Mouse (Mus musculus) cerebellum, postnatal 14 days (tissue): ENCODE measurements around the gene Fam50a.

Experiments used
- DNase-seq, 2 experiments: peaks; one replicate each; pipeline ENCODE4 v3.0.0; 2021; ENCODE audit warnings: mixed read lengths in 2 of 2

The Fam50a gene

DNA sequence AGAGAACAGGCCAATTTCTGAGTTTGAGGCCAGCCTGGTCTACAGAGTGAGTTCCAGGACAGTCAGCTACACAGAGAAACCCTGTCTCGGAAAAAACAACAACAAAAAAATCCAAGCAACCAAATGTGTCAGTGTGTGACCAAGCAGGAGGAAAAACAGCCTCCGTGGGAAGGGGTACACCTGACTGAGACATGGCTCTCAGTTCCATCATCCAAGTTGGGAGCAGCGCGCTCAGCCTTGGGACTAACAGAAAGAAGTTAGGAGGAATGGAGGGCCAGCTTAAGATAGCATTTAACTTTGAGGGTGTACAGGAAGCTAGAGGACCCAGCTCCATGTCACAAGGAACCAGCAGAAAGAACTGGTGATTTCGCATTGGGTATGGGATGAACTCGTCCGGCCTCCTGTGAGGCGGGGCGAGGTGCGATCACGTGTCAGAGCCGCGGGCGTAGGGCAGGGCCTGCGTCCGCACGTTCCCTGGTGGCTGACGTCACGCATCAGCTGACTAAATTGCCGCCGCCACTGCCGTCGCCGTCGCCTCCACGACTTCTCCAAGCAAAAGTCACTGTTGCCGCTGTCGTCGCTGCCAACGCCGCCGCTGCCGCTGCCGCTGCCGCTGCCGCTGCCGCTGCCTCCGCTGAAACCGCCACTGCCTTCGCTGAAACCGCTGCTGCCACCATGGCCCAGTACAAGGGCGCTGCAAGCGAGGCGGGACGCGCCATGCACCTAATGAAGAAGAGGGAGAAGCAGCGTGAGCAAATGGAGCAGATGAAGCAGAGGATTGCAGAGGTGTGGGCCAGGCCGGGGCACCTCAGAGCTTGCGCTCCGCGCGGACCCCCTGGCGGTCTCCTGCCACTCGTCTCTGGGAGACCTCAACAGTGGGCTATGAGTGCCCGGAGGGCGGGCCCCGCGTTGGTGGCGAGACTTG is at the start of gene Fam50a:
TSS of gene Fam50a (plus strand) at position 494 of the 925 bp plus-strand sequence.
- peak; percentile 88 to 89 for DNase-seq

DNA sequence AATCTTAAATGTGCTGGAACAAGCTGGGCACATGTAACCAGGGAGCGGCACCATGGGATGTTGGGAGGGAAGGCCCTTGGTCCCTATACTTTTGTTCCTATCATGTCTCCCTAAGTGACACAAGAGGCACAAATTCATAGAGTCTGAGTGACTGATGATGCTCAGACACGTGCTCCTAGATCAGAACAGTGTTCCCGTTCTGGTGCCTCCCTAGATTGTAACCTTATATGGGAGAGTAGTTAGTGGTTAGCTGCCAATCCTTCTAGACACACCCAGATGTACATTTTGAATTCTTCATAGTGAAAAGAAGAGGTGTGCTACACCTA is 43.1 kb upstream of the Fam50a start:
- DNase-seq = no peak

DNA sequence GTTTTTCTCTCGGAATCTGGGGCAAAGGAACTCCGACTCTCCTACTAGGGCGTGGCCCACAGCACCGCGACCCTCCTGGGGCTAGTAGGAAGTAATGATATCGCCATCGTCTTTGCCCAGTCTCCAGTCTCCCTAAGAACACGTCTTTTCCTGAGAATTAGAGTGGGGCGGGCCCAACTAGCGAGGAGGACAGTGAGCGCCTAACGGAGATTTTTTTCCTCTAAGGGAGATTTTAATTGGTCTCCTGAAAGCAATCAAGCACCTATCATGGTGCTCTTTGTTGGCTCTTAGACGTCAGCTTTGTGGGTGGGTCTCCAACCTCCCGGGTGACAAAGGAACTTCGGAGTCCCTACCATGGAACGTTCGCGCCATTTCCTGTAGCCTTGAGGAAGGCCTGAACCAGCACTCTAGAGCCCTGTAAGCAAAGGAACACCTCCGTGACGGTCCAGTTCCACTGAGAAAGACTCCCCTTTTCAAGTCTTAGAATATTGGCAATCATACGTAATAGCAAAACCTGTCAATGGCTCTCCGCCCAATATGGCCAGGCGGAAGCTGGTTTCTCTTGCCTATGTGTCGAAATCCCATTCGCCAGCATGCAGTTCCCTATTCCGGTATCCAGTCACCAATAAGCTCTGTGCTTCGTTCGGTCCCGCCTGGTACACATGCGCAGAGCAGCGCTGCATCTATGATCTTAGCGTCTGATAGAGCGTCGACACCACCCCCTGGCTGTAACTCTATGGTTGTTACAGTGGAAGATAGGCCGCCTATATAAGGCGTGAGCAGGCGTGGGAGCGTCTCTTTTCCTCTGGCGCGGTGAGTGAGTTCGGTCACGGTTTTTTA is 42.6 kb upstream of the Fam50a start, which contains the start of gene Rpl10:
TSS of gene Rpl10 (plus strand) at position 751 of the 840 bp plus-strand sequence.
- peak; percentile 91 for DNase-seq

DNA sequence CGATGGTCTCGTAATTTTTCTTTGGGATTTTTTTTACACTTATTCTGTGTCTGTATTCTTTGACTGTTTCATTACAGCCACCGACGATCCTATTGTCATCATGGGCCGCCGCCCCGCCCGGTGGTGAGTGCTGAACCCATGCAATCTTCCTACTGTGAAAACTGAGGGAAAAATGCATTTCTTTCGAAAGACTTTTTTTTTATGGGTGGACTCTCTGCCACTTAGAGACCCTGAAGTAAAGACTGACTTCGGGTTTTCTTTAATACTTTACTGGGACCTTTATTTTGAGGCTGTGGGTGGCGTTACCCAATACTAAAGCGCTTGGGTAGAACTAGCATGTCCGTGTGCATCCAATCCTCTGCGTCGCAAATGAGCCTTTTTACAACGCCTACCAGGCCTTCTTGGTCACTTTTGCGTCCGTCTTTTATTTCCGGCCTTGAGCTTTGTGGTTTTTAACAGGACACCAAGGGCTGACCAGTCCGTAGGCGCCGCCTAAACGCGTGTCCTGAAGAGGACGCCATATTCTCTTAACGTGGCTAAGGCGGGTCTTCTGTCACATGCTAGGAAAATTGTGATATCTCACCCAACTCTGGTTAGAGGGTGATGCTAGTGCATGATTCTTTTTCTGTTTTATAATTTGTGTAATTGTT is 41.8 kb upstream of the Fam50a start:
- DNase-seq = peak; percentile 33 to 45

DNA sequence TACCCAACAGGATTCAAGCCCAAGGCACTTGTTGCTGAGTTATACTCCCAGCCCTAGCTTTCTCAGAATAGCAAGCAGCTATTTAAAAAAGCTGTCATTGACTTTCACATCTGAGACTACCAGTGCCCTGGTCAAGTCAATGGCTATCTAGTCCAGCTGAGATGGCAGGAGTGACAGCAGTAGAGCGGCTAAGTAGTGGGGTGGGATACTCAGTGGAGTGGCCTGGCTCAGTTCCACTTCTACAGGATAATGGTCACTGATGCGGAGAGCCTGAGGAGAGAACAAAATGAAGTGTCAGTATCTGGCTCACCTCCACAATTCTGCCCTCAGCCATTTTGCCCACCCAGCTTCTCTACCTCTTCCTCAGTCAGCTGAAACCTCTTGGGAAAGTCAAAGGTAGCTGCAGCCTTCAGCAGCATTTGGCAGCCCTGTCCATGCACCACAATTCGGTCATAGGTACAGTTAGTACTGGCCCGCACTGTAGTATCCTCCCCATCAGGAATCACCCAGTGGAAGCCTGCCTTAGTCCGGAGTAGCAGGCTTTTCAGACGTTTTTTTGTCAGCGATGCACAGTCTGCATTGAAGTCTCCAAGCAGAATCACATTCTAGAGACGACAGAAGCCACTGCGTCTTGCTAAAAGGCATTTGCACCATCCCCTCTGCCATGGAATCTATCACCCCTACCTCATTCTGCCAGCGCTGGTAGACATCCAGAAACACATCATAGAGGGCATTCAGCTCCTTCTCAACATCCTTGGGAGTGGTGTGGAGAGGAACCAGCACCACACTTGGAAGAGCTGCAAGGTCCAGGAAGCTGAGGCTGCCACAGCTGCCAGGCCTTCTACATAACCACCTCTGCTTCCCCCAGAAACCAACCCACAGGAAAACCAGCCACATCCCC is 39.2 kb upstream of the Fam50a start:
- no peak for DNase-seq

DNA sequence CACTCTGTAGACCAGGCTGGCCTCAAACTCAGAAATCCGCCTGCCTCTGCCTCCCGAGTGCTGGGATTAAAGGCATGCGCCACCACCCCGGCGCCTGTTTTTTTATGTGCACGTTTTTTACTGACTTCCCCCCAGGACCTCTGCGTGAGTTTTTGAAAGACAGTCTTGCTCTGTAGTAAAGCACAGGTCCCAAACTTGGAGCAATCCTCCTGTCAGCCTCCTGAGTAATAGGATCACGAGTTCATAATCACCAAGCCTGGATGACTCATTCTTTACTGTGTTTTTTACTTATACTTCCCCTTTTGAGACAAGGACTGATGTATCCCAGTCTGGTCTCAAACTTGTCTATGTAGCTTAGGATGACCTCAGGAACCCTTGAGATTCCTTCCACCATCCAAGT is 34.9 kb upstream of the Fam50a start:
- no peak for DNase-seq

DNA sequence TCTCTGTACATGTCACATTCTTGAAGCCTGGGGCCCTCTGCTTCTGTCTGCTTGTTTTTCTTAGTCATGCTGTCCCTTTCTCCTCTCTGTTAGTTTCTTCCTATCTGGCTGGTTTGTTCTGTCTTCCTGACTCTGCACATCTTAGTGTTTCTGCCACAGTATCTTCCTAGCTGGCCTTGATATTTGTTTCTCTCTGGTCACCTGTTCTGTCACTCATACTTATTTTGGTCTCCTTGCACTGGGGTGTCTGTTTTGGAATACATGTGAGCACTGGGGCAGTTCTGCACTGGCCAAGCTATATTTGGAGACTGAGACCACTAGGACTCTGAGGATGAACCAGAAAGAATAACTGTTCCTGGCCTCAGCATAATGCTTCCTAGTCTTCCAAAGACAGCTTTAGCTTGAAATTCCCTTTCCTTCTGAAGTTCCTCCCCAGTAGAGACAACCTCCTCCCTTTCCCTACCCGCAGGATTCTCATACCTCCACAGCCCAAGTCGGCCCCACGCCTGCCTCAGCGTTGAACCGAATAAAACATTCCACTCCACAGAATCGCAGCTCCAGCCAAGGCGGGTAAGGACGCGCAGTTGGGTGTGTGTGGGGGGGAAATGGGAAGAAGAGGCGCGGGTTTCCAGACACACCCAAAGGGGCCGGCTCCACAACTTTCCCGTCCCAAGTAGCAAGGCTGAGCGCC is 31.6 kb upstream of the Fam50a start:
- no peak for DNase-seq

DNA sequence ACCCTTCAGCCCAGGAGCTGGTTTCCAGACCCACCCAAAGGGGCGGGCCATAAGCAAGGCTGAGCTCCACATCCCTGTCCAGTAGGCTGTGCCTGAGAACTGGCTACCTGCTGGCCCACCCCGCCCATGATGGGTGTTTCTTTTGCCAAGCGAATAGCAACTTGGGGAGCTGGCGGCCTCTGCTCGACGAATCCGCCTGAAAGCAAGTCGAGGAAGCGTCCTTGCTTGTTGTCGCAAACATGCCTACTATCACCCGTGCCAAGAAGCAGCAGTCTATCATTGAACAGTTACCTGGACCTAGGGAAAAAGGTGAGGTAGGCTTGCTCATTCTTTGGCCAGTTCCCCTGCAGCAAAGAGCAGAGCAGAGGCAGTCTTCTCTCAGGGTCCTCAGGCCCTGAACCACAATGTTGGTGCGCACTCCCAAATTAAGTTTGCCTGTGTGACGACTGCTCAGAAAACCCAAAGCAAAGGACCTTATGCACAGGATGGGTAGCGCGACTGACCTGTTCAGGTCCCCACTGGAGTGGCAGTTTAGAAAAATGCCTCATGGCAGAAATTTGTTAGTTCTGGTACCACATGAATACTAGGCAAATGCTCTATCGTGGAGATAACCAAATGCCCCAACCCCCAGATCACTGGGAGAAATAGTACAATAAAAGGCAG is 31.0 kb upstream of the Fam50a start, which contains the start of the genes Taz and Dnase1l1:
TSS of gene Taz (plus strand) at position 181 of the 663 bp plus-strand sequence.
TSS of gene Dnase1l1 (minus strand) at position 606 of the 663 bp plus-strand sequence.
- DNase-seq = peak; percentile 70 to 75

DNA sequence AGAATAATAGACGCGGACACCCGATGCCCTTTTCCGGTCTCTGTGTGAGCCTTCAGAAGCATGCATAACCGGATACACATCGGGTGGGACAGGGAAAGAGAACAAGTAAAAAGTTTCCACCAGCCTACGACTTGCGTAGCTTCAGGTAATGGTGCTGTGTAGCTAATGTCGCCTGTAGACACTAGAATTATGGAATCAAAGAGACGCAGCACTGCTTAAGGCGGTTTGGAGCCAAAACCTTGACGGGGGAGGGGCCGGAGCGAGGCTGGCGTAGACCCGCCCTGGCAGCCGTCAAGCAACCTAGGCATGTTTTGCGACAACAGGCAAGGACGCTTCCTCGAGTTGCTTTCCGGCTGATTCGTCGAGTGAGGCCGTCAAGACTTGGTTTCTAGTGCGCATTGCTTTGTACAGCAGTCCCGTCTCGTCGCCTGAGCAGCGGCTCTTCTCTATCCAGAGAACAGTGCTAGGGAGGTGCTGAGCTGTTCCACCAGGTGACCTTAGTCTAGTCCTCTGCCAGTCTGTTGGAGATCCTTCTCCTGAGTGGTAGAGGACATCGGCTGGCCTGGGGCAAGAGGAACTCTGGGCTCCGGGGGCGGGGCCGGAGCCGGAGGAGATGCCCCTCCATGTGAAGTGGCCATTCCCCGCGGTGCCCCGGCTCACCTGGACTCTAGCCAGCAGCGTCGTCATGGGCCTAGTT is 30.3 kb upstream of the Fam50a start:
- DNase-seq = peak; percentile 88 to 90

DNA sequence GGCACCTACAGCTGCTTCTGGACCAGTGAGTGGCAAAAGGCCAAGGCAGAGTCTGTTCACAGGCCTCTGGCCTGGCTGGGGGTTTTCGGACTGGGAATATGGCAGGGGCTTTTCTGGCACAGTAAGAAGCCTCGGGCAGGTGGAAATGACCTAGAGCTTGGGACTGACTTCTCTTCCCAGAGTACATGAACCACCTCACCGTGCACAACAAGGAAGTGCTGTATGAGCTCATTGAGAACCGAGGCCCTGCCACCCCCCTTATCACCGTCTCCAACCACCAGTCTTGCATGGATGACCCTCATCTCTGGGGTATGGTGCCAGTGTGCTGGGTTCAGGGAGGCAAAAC is 29.8 kb upstream of the Fam50a start:
- DNase-seq = no peak

DNA sequence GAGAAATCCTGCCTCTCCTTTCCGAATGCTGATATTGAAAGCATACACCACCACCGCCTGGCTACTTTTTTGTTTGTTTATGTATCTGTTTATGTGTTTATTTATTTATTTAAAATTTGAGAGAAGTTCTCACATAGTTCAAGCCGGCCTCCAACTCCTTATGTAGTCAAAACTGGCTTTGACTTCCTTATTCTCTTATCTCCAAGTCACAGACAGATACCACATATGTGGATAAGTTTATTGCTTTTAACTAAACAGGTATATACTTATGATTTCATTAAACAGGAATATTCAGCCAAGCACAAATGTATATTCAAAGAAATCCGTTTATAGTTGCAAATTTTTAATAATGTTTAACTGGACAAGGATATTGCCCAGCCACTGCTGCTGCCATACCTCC is 19.4 kb upstream of the Fam50a start:
- DNase-seq = no peak

DNA sequence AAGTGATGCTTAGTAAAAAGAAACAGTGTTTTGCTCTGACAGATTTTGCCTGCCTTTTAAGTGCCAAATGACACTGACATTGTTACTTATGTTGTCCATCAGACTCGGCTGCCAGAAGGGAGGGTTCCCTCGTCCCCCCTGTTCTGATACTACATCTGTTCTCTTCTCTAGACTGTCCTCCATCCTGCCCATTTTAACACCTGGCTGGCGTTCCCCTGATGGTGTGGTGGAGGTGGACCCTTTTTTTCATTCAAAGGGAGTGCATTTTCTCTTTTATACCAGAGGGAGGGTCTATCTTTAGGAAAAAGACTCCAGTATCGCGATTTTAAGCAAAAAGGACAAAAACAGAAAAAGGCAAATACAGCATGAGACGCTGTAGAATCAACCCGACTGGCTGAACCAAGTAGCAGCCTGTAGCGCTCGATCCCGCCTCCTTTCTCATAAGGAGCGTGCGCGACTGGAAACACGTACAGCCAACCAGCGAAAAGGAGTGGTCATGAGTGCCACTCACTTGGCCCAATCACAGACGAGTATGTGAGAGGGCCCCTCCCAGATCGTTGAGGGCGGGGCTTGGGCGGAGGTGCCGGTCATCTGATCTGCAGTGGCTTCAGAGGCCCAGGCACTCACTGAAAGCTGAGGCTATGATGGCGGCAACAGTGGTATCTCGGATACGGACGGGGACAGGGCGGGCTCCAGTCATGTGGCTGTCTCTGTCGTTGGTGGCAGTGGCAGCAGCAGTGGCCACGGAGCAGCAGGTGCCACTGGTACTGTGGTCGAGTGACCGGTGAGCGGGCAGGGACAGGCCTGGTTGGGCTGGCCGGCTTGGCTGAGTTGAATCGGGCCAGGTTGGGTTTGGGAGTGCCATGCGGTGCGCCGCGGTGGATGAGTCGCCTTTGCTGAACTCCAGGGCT is 16.0 kb upstream of the Fam50a start, which contains the start of gene Atp6ap1:
TSS of gene Atp6ap1 (plus strand) at position 560 of the 911 bp plus-strand sequence.
- DNase-seq = peak; percentile 96

DNA sequence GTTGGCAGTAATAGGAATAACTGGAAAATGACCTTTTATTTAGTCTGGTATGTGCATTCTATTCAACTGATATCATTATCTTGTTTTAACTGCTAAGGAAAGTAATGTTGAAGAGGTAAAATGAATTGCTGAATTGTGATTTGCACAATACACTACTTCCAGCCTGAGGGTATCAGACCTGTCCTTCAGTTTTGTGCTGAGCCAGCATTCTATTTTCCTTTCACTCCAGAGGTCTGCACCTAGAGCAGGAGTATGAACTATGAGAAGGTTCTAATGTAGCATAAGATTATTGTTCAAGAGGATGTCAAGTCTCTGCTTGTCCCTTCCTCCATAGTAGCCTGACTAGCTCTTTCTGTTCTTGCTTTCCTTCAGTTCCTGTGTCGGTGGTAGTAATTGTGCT is 14.5 kb upstream of the Fam50a start:
- DNase-seq = no peak

DNA sequence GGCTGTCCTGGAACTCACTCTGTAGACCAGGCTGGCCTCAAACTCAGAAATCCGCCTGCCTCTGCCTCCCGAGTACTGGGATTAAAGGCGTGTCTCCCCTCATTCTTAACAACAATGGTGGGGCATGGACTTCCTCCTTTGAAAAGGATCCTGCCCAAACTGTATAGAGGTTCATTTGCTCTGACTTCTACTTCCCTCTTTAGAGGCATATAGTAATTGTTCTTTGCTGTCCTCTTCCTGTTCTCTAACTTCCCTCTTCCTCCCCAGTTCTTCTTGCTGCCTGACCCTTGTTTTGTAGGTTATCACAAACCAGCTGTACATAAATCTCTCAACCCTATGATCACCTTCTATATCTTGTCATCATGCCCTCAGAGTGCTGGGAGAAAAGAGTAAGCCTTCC is 13.1 kb upstream of the Fam50a start:
- no peak for DNase-seq

DNA sequence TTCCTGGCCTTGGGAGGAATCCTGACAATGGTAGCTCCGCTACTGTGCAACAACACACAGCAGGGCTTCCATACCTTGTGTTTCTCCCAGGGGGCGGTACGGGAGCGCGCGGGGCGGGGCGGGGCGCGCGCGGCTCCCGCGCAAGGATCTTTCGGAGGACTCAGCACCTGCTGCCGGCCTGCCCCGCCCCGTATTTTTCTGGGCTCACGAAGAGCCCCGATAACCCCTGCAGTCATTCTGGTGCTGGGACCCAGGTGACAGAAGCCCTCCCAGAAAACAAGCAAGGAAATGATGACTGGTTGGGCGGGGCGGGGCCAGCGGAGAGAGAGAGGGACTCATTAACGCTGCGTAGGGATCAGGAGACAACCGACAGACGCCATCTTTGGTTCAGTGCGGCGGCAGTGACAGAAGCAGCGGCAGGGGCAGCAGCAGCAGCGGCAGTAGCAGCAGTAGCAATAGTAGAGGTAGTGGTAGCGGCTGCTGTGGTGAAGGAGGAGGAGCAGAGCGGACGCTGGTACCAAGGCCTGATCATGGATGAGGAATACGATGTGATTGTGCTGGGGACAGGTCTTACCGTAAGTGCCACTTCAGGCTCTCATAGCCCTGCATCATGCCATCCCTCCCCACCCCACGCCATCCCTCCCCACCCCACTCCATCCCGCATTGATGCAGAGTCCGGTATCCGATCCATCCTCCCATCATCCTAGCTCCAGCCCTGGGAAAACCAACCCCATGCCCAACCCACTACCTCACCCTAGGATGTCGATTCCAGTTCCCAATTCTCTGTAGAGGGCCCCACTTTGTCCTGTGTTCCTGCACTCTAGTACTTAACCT is 7.7 kb upstream of the Fam50a start, which contains the start of gene Gdi1:
TSS of gene Gdi1 (plus strand) at position 132 of the 834 bp plus-strand sequence.
- peak; percentile 83 for DNase-seq

DNA sequence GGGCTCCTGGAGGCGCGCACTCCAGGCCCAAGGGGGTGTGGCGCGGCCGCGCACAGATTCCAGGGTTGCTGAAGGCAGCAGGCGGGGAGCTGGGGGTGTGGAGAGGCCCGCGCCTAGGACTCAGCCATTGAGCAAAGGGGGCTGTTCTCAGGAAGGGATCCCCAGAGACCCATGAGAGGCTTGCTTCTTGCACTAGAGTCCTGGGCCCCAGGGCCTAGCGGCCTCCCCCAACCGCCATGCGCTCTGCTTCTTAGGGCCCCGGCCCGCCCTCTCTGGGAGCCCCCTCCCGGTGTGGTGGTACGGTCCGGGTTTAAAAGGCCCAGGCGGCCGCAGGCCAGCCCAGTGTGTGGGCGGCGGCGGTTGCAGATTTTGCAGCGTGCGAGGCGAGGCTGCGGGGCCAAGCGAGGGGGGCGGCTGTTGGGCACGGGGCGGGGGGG is 15.9 kb downstream of the Fam50a start, which contains the start of gene Plxna3:
TSS of gene Plxna3 (plus strand) at position 342 of the 437 bp plus-strand sequence.
- DNase-seq = peak; percentile 72 to 75

DNA sequence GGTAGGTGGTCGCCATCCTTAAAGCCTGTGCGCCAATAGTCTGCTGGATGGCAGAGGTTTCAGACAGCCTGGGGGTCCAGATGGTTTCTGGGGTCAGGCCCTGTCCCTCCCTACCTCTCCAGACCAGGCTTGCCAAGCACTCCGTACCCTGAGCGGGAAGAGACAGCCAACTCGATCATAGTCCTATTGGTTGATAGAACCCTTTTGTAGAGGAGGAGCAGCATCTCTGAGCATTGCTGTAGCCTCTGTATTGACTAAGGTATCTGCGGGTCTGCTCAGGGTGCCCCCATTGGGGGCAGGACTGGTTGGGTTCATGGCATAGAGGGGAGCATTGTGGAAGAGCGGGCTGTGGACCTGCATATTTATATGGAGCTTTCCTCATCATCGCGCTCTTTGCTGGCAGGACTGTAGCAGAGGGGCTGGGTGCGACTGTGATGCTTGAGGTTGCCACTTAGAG is 16.4 kb downstream of the Fam50a start:
- peak in 1 of 2 experiments; percentile 14 for DNase-seq
